Mouse (Mus musculus): ENCODE data around the gene Pecam1. TPM values are rescaled to one million over a fixed set of nuclear protein-coding genes. Genes with fewer than 3 reads are reported as not detected.
"Not testable (repeated sequence)": the region's sequence is repeated elsewhere in the genome, so short reads cannot be mapped to it uniquely, and the experiment has no call there.

The Pecam1 gene
- polyA plus RNA-seq, 1 experiment from 2014 or later: 60.8 TPM

DNA sequence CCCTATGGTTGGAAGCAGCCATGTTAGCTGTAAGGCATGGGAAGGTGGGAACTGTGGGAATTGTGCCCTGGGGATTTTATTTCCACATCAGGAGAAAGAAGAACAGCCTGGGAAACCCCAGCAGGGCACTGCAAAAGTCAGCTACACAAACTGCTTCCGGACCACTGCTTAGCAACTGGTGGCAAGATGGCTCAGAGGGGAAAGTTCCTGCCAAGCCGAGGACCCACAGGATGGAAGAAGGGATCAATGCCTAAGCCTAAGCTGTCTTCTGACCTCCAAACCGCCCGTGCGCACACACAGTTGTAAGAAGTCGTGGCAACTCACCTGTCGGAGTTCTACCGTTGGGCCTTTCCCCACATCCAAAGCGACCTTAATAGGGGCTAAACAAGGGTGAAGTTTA, 22.6 kb upstream of the Pecam1 start:
- no peak for DNase-seq (ENCODE audit: low spot score)

DNA sequence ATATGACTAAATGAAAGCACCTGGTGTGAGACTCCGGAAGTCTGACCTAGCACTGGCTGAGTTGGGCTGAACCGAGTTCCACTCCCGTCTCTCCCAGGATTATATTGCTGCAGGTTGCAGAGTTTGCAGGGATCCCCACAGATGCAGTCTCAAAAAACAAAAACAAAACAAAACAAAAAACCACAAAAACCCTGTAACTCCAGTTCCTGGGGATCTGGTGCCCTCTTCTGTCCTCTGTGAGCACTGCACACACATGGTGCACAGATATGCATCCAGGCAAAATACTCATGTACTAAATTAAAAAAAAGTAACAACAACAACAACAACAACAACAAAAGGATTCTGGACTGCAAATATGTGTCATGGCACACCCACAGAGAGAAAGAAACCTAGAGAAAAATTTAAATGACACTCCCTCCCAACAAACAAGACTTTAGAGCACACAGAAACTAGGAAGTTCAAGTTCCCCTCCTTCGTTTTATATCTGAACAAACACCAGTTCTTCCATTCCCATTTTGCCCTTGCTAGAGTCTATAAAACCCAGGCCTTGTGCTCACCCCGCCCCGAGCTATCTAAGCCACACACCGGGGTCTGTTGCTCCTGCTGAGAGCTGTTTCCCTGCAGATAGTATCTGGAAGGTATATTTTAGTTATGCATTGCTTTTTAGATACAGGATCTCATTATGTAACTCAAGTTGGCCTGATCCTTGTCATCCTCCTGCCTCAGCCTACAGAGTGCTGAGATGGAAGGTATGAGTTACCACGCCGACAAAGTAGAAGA, 20.0 kb upstream of the Pecam1 start:
- peak; percentile 68 for DNase-seq (ENCODE audit: low spot score)

DNA sequence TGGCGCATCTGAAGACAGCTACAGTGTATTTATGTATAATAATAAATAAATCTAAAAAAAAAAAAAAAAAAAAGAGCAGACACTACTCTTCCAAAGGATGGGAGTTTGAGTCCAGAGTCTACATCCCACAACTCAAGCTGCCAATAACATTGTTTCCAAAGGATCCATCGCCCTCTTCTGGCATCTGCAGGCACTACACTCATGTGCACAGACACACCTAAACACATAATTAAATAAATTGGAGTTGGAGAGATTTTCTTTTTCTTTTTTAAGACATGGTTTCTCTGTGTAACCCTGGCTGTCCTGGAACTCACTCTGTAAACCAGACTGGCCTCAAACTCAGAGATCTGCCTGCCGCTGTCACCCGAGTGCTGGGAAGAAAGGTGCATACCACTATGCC, 17.1 kb upstream of the Pecam1 start:
- DNase-seq (ENCODE audit: low spot score): no peak

DNA sequence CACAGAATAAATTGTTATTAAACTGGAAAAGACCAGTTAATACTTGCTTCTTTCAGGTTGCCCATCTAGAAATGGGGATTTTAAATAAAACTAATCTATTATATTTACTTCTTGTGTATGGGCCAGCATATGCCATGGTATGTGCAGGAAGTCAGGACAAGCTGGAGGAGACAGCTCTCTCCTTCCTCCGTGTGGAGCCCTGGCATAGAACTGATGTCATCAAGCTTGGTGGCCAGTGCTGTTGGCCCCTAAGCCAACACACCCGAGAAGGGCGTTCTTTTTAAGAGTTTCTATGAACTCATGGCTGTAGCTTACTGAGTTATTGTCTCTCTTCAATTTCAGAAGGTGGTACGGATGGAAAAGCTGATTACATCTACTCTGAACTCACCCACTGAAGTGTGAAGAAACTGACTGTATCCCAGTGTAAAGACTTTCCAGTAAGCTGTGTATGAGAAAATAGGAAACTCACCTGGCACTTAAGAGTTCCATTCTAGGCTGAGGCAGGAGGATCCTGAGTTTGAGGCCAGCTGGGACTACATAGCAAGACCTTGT, 16.3 kb upstream of the Pecam1 start:
- DNase-seq (ENCODE audit: low spot score): no peak

DNA sequence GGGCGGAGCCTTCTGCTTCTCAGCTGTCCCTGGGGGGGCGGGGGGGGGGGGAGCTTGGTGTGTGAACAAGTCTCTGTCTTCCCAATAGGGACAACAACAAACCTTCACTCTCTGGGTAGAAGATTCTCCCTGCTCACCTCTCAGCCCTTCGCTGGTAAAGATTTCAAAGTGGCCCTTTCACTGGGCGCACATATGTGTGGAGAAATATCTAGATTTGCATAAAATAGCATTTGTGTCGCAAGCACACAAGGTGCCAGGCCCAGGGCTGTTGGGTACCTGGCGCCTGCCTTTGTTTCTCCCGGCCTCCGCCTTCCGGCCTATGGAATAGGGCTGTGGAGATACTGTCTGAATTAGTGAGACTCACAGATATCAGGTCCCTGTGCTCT, 12.4 kb upstream of the Pecam1 start:
- DNase-seq (ENCODE audit: low spot score): no peak

DNA sequence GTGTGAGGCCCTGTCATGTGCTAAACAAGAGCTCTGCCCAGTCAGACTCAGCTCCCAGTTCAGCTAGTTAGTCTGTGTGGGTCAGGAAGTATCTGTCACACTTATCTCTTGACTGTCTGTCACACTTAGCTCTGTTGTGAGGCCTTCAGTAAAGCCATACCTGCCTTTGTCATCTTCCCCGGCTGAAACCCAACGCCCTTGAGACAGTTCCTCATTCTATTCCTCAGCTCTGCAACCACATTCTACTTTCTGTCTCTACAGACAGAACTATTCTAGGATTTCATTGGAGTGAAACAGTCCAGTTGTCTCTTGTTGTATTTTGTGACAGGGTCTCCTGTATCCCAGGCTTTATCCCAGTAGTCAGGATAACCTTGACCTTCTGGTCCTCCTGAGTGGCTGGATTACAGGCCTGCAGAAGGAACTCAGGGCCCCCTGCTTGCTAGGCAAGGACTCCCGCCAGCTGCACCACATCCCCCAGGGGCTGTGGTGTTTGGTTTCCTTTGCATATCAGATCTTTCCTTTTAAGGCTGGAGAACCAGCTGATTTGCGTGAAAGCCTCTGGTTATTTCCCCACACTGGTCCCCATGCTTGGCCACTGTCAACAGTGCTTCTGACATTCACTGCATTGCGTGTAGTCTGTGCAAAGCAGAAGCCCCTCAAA, 11.8 kb upstream of the Pecam1 start:
- peak; percentile 65 for DNase-seq (ENCODE audit: low spot score)

DNA sequence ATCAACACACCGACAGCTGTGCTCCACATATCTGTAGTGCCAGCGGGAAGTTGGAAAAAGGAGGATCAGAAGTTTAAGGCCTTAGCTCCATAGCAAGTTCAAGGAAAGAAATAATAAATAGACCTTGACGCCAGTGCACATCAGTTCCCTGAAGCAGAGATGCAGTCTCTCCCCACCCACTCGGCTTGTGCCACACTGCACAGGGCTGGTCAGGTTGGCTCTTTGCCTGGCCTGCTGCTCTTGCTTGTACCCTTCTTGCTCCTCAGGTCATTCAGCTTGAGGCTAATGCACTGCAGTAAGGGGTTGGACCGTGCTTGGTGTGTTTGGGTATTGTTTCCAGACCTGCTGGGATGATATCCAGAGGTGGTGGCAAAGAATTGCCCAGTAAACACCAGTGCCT, 10.1 kb upstream of the Pecam1 start:
- DNase-seq (ENCODE audit: low spot score): no peak

DNA sequence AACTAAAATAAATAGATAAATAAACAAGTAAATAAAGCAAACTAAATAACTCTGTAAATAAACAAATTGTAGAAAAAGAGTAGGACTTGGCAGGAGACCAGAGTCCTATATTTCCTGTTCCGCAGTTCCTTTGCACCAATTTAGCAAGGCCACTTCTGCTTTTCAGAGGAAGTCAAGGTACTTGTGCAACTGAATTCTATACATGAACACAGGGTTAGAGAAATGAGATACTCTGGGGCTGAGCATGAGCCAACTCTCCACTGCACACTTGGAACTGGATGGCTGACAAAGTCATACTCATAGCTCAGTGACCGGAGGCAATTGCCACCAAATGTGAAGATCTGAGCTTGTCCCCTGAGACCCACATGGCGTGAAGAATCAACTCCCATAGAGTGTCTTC, 8.6 kb upstream of the Pecam1 start:
- DNase-seq (ENCODE audit: low spot score): no peak

DNA sequence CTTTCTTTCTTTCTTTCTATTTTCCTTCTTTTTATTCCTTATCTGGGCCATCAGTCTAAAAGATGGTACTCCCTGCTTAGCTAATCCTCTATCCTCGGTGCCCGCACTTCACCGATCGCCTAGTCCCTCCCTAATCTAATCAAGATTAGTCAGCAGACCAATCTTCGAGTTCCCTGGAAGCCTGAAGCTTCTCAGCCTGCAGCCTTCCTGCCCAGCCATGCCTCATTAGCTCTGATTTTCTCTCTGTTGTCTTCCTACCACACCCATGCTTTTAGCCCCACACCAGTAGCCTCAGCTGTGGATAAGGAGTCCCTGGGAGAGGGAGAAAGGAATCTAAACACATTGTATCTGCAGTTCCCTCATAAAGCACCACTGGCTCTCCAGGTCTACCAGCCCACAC, 5.2 kb upstream of the Pecam1 start:
- DNase-seq (ENCODE audit: low spot score): no peak

DNA sequence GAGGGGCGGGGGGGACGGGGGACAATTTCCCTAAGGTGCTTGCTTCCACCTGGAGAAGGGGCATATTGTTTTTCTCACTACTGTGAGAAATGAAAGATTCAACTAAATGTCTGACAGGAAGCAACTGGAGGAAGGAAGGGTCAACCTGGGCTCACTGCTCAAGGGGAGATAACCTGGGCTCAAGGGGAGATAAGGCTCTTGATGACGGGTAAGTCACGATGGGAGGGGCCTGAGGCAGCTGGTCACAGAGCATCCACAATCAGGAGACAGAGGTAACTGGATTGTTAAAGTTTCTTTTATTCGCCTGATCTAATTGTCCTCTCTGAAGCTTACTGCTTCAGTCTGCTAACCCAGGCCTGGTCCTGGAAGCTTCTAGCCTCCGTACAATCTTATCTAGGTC, 2.9 kb upstream of the Pecam1 start:
- DNase-seq (ENCODE audit: low spot score): no peak

DNA sequence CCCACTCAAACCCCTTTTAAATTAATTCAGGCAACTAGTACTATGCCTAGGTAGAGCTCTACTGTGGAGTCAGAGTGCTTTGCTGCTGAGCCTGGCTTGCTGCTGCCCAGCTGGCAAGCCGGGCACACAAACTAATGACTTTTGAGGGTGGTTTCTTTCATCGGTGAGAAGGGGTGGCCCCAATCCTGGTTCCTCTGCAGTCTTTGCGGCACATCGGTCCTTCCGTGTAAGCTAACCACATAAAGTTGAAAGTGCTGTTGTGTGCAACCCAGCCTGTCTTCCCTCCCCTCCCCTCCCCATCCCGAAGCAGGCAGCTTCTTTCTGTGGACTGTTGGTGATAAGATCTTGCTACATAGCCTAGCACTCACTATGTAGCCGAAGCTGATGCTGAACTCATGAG, 1.7 kb upstream of the Pecam1 start:
- peak; percentile 72 for DNase-seq (ENCODE audit: low spot score)

DNA sequence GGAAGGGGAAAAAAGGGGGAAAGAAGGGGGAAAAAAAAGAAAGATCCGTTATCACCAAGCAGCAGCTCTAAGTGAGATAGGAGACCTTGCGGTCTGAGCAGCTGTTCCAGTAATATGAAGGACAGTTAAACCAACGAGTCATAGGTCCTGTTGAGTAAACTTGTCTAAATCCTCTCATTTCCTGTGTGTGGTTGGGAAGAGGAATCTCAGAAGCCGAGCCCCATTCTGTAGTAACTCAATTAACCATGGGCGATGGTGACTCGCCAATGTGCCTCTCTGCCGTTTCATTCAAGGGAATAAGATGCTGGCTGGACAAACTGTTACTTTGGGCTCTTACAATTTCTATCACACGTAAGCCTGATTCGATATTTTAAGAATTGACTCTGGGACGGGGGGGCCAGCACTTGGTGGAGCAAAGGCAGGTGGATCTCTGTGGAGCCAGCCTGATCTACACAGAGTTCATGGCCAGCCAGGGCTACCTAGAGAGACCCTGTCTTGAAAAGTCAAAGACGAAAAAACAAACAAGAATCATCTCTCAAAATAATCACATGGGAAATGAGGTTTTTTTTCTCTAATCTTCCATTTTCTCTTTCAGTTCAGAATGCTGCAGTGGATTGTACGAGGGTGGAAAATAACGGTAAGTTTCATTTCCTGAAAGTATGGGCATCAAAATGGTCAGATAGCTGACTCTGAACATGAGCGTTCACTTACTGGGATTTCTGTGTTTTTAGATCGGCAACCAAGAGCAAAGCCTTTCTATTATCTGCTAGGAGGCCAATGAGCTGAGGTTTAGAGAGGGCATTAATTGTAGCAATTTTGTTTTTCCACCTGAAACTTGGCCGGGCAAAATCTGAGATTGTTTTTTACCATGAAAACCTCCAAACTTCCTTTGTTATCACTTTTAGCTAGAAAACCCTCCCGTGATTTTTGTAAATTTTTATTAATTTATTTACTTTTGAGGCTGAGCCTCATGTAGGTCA, 901 bp upstream of the Pecam1 start, which contains the start of gene Milr1:
Gene Milr1, plus strand, starts transcription at position 188 of the 980 bp plus-strand sequence.
- DNase-seq (ENCODE audit: low spot score): peak; percentile 52

DNA sequence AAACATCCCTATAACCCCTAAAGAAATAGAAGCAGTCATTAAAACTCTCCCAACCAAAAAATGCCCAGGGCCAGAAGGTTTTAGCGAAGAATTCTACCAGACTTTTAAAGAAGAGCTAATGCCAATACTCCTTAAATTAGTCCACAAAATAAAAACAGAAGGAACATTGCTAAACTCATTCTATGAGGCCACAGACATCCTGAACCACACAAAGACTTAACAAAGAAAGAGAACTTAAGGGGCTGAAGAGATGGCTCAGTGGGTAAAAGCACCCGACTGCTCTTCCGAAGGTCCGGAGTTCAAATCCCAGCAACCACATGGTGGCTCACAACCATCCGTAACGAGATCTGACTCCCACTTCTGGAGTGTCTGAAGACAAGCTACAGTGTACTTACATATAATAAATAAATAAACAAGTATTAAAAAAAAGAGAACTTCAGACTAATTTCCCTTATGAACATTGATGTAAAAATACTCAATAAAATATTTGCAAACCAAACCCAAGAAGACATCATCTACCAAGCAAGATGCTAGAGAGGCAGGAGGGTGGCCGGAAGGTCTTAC, 789 bp downstream of the Pecam1 start:
- DNase-seq (ENCODE audit: low spot score): not testable (repeated sequence)

DNA sequence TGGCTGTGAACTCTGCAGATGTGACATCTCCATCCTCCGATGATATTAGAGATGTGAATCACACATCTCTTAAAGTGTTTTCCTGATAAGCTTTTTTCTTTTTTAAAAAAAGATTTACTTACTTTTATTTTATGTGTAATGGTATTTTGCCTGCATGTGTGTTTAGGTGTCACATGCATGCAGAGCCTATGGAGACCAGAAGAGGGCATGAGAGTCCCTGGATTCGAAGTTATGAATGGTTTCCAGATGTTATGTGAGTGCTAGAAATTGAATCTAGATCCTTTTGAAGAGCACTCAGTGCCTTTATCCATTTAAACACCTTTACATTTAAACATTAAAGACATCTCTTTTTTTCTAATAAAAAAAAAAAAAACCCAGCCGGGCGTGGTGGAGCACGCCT, 5.5 kb downstream of the Pecam1 start:
- no peak for DNase-seq (ENCODE audit: low spot score)

DNA sequence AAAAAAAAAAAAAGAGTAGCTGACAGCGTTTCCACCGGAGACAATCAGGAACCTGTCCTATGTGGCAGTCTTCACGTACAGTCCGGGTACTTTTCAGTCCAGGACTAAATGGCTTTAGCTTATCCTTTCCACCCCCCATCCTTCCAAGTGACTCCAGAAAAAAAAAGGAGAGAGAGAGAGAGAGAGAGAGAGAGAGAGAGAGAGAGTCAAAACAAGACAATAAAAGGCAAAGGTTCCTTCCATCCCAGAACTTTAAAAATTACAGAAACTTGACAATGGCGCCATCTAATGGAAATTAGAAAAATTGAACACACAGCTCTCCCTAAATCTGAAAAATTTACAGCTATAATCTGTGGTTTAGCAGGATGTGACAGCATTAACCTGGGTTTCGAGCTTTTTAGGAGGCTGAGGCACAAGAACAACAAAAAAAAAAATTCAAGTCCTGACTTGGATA, 8.0 kb downstream of the Pecam1 start:
- peak; percentile 64 for DNase-seq (ENCODE audit: low spot score)

DNA sequence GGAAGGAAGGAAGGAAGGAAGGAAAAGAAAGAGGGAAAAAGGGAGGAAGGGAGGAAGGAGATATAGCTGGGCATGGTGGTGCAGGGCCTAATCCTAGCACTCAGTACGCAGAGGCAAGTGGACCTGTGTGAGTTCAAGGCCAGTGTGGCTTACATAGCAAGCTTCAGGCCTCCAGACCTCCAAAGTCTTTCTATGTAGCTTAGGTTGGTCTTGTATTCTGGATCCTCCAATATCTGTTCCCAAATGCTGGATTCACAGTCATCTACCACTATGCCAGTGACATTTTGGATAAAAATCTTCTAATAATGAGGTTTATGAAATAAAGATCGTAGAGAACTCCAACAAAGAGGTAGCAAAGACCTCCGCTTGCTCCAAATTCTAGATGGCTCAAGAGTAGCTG, 8.6 kb downstream of the Pecam1 start:
- no peak for DNase-seq (ENCODE audit: low spot score)

DNA sequence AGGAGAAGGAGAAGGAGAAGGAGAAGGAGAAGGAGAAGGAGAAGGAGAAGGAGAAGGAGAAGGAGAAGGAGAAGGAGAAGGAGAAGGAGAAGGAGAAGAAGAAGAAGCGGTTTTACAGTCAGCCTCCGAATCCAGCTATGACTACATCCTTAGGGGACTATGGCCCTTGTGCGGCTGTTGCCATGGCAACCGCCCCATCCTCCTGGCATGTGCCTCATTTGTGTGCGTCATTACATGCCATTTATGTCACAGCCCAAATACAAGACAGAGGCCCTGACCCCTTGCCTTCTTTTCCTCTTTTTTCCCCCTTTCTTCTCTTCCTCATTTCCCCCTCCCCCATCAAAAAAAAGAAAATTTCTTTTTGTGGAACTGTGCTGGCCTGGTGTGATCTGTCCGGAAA, 9.2 kb downstream of the Pecam1 start:
- no peak for DNase-seq (ENCODE audit: low spot score)

DNA sequence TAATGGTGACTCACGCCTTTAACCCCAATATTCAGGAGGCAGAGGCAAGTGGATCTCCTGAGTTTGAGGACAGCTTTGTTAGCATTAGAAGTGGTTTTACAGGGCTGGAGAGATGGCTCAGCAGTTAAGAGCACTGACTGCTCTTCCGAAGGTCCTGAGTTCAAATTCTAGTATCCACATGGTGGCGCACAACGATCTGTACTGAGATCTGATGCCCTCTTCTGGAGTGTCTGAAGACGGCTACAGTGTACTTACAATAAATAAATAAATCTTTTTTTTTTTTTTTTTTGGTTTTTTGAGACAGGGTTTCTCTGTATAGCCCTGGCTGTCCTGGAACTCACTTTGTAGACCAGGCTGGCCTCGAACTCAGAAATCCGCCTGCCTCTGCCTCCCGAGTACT, 9.7 kb downstream of the Pecam1 start:
- DNase-seq (ENCODE audit: low spot score): not testable (repeated sequence)

DNA sequence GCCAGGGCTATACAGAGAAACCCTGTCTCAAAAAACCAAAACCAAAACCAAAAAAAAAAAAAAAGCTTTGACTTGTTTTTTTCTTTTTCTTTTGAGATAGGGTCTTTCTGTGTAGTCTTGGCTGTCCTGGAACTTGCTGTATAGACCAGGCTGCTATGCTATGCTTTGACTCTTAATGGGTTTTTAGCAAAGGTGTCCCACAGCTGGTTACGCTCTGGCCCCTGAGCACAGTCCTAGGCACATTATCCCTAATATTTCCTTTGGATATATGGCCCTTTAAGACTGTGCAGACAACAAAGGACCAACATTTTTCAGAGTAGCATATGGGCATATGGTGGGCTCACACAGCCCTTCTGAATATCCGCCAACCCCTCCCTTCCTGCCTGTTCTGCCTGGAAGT, 11.3 kb downstream of the Pecam1 start:
- DNase-seq (ENCODE audit: low spot score): no peak

DNA sequence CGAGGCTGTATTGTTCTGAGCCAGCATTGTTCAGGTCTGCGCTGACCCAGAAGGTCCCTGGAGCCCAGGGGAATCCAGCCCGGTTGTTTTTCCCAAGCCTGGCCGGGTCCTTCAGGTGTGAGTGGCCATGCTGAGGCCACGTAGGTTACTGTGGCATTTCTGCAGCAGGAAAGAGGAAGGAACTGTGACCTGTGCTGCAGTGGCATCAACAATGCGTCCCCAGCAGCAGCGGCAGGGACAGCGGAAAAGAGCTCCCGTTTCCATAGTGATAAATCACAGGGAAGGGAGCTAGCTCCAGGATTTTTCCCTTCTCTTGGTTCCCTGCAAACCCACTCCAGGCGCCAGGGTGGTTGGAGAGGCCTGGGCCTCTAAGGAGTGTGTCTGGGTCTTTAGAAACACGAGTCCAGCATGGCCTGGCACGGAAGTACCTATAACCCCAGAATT, 13.2 kb downstream of the Pecam1 start:
- DNase-seq (ENCODE audit: low spot score): no peak

DNA sequence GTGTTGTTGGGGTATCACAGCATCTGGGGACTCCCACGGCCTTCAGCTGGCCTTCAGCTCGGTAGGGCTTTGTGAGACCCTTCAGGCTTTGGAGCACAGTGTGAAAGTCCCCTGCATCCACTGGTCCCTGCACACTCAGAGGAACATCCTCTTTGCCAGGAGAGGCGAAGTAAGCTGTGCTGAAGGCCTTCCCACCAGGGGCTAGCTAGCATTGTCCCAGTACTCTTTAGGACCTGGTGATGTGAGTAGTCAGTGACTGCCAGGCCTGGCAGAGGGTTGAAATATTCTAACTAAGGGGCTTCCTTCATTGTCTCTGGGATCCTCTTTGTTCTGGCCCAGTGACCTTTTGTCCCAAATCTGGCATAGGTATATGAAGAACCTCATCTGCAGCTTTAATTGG, 13.8 kb downstream of the Pecam1 start:
- no peak for DNase-seq (ENCODE audit: low spot score)

Data from thymus, postnatal 0 days (tissue).